Mouse (Mus musculus): ENCODE measurements around the gene Plaa. TPM values are rescaled to one million over a fixed set of nuclear protein-coding genes. Genes with fewer than 3 reads are reported as not detected.

The Plaa gene
- total and polyA plus RNA-seq, 2 experiments from 2014 or later = 70.4 to 95.7 TPM

GRCm38 (mm10) chr4:94559266-94559665 lies 43.8 kb downstream of the Plaa start:
- no peaks in the 10 kb centered on the region for H3K36me3 ChIP-seq (ENCODE audit: insufficient read depth, low read length)
- DNase-seq (ENCODE audit: low spot score) (no peak), ATAC-seq (ENCODE audit: low FRiP score) (no peak)
- no peaks in the 10 kb centered on the region for H3K9me3 ChIP-seq (ENCODE audit: low read length)
- no peaks in the 10 kb centered on the region for H3K27me3 ChIP-seq (ENCODE audit: insufficient read depth, low read length)
- H3K4me3 ChIP-seq (ENCODE audit: low read depth, low read length) = no peak overlapping the region
- no peak for TF ChIP-seq CTCF (IDR thresholded peaks at IDR 0.05)
- H3K27ac ChIP-seq (ENCODE audit: low read depth, low read length) = no peak overlapping the region
- H3K9ac ChIP-seq (replicated peaks; ENCODE audit: low read length, poor library complexity, severe bottlenecking) = no peak overlapping the region
- WGBS = 46% methylated on average over 2 of the region's 2 CpGs
- no peak overlapping the region for H3K4me2 ChIP-seq (ENCODE audit: low read depth, low read length, poor library complexity, severe bottlenecking)
- no peaks in the 10 kb centered on the region for H3K4me1 ChIP-seq (ENCODE audit: insufficient read depth, low read length)

DNA sequence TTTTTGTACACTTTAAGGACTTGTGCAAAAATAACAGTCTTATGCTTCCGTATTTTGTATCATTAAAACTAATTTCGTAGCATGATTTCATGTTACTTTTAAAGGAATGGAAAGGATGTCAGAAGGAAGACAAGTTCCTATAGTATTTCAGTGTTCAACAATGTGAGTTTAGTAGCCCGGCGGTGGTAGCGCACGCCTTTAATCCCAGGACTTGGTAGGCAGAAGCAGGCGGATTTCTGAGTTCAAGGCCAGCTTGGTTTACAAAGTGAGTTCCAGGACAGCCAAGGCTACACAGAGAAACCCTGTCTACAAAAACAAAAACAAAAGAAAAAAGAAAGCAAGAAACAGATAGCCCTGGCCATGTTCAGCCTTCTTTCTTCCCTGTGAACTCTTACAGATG lies 45.9 kb downstream of the Plaa start:
- H3K4me2 ChIP-seq (ENCODE audit: low read depth, low read length, poor library complexity, severe bottlenecking) = no peak overlapping the region
- DNase-seq (ENCODE audit: low spot score) = no peak

DNA sequence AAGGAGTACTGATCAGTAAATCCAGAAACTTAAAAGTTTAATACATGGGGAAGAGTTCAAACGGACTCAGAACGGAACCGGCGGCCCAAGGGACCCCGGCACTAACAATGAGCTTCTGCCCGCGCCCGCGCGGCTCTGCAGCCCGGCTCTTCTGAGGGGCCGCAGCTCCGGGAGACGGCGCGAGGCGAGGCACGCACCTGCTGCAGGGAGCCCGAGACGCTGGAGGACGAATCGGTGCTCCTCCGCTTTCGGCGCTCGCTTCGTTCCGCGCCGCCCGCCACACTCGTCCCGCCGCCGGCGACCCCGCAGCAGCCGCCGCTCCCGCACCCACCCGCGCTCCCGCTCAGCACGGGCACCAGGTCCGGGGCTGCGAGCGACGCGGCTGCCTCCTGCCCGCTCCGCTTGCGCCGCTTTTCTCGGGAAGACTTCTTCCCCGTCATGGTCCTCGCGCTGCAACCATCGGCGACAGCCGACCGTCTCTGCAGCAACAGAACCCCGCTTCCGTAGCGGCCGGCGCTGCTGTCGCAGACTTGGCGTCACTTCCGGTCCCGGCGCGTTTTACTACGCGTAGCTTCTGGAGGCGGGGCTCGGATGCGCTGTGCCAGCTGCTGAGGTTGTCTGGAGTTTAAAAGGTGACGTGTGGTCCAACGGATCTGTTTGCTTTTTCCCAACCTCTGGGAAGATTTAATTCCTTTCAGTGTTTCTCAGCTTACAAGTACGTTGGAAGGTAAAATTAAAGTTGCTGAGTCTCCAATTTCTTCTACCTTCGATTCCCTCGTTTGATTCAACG lies 46.6 kb downstream of the Plaa start, which contains the start of the genes Gm10306 and Caap1:
Gene Gm10306, plus strand, starts transcription at position 282 of the 790 bp plus-strand sequence.
Gene Caap1, minus strand, starts transcription at position 532 of the 790 bp plus-strand sequence.
- 1% methylated on average over 71 of the region's 83 CpGs for WGBS
- Histone ChIP-seq H3K9me3 (ENCODE audit: low read length) (no peaks in the 10 kb centered on the region), H3K36me3 (ENCODE audit: insufficient read depth, low read length) (no peaks in the 10 kb centered on the region), H3K4me3 (ENCODE audit: low read depth, low read length) (peak within 1 kb of the TSS; percentile 68), H3K4me1 (ENCODE audit: insufficient read depth, low read length) (no peaks in the 10 kb centered on the region), H3K27me3 (ENCODE audit: insufficient read depth, low read length) (no peaks in the 10 kb centered on the region), H3K9ac (replicated peaks; ENCODE audit: low read length, poor library complexity, severe bottlenecking) (peak within 1 kb of the TSS; percentile 59), H3K27ac (ENCODE audit: low read depth, low read length) (peak within 1 kb of the TSS; percentile 90), H3K4me2 (ENCODE audit: low read depth, low read length, poor library complexity, severe bottlenecking) (peak within 1 kb of the TSS; percentile 60)
- TF ChIP-seq CTCF (IDR thresholded peaks at IDR 0.05) = no peak
- ATAC-seq (ENCODE audit: low FRiP score) = peak; percentile 97
- DNase-seq (ENCODE audit: low spot score) = peak; percentile 96

More for the DNA sequence above, 45.9 kb downstream of the Plaa start:
- Histone ChIP-seq H3K9me3 (ENCODE audit: low read length) (no peaks in the 10 kb centered on the region), H3K27ac (ENCODE audit: low read depth, low read length) (no peak overlapping the region), H3K27me3 (ENCODE audit: insufficient read depth, low read length) (no peaks in the 10 kb centered on the region), H3K9ac (replicated peaks; ENCODE audit: low read length, poor library complexity, severe bottlenecking) (no peak overlapping the region), H3K4me3 (ENCODE audit: low read depth, low read length) (peak overlapping the region; percentile 68; the same call in 1 of the 2 replicates), H3K36me3 (ENCODE audit: insufficient read depth, low read length) (no peaks in the 10 kb centered on the region), H3K4me1 (ENCODE audit: insufficient read depth, low read length) (no peaks in the 10 kb centered on the region)
- no peak for TF ChIP-seq CTCF (IDR thresholded peaks at IDR 0.05)
- 71% methylated on average over 7 of the region's 7 CpGs for WGBS
- ATAC-seq (ENCODE audit: low FRiP score) = no peak

- H3K27ac ChIP-seq (ENCODE audit: low read depth, low read length) = no peak overlapping the region
- TF ChIP-seq CTCF (IDR thresholded peaks at IDR 0.05) = no peak
- H3K4me3 ChIP-seq (ENCODE audit: low read depth, low read length) = no peak overlapping the region
- DNase-seq (ENCODE audit: low spot score) = no peak
- no peaks in the 10 kb centered on the region for H3K36me3 ChIP-seq (ENCODE audit: insufficient read depth, low read length)
- H3K9ac ChIP-seq (replicated peaks; ENCODE audit: low read length, poor library complexity, severe bottlenecking) = no peak overlapping the region
- no peaks in the 10 kb centered on the region for H3K4me1 ChIP-seq (ENCODE audit: insufficient read depth, low read length)
- H3K9me3 ChIP-seq (ENCODE audit: low read length) = no peaks in the 10 kb centered on the region
- no peak for ATAC-seq (ENCODE audit: low FRiP score)
- H3K4me2 ChIP-seq (ENCODE audit: low read depth, low read length, poor library complexity, severe bottlenecking) = no peak overlapping the region
- 90% methylated on average over 5 of the region's 5 CpGs for WGBS
- H3K27me3 ChIP-seq (ENCODE audit: insufficient read depth, low read length) = no peaks in the 10 kb centered on the region
Observed at GRCm38 (mm10) chr4:94554955-94555494, 48.0 kb downstream of the Plaa start.

GRCm38 (mm10) chr4:94544321-94544720 lies 58.7 kb downstream of the Plaa start:
- 0 out of 2 replicates have a peak, but pooled peaks cover 10% of the 10 kb centered on the region for H3K36me3 ChIP-seq (ENCODE audit: insufficient read depth, low read length)
- DNase-seq (ENCODE audit: low spot score) (no peak), ATAC-seq (ENCODE audit: low FRiP score) (no peak)
- no peaks in the 10 kb centered on the region for H3K4me1 ChIP-seq (ENCODE audit: insufficient read depth, low read length)
- TF ChIP-seq CTCF (IDR thresholded peaks at IDR 0.05) = no peak
- H3K27ac ChIP-seq (ENCODE audit: low read depth, low read length) = no peak overlapping the region
- H3K4me2 ChIP-seq (ENCODE audit: low read depth, low read length, poor library complexity, severe bottlenecking) = no peak overlapping the region
- 66% methylated on average over 7 of the region's 7 CpGs for WGBS
- H3K9me3 ChIP-seq (ENCODE audit: low read length) = no peaks in the 10 kb centered on the region
- no peak overlapping the region for H3K9ac ChIP-seq (replicated peaks; ENCODE audit: low read length, poor library complexity, severe bottlenecking)
- no peak overlapping the region for H3K4me3 ChIP-seq (ENCODE audit: low read depth, low read length)
- H3K27me3 ChIP-seq (ENCODE audit: insufficient read depth, low read length) = no peaks in the 10 kb centered on the region

DNA sequence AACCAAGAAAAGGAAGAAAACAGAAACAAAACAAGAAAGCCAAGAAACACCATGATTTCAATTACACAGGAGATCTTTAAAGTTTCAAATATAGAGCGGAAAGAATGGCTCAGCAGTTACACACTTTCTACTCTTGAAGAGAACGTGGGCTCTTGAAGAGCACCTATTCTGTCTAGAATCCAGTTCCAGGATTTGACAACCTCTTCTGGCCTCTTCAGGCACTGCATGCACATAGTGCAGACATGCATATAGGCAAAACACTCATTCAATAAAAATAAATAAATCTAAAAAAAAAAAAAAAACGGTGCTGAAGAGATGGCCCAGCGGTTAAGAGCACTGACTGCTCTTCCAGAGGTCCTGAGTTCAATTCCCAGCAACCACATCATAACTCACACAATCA lies 60.0 kb downstream of the Plaa start:
- no peak overlapping the region for H3K9ac ChIP-seq (replicated peaks; ENCODE audit: low read length, poor library complexity, severe bottlenecking)
- no peak for ATAC-seq (ENCODE audit: low FRiP score)

More for the DNA sequence above, 60.0 kb downstream of the Plaa start:
- H3K36me3 ChIP-seq (ENCODE audit: insufficient read depth, low read length) = 0 out of 2 replicates have a peak, but pooled peaks cover 10% of the 10 kb centered on the region
- DNase-seq (ENCODE audit: low spot score) = no peak
- H3K27me3 ChIP-seq (ENCODE audit: insufficient read depth, low read length) = no peaks in the 10 kb centered on the region
- H3K4me1 ChIP-seq (ENCODE audit: insufficient read depth, low read length) = no peaks in the 10 kb centered on the region
- no peak for TF ChIP-seq CTCF (IDR thresholded peaks at IDR 0.05)
- WGBS = 93% methylated on average over 4 of the region's 4 CpGs
- no peaks in the 10 kb centered on the region for H3K9me3 ChIP-seq (ENCODE audit: low read length)
- H3K4me2 ChIP-seq (ENCODE audit: low read depth, low read length, poor library complexity, severe bottlenecking) = no peak overlapping the region
- no peak overlapping the region for H3K27ac ChIP-seq (ENCODE audit: low read depth, low read length)
- no peak overlapping the region for H3K4me3 ChIP-seq (ENCODE audit: low read depth, low read length)

Data from midbrain, postnatal 0 days (tissue).